Mouse (Mus musculus): ENCODE data around the gene Rtf1. TPM values are rescaled to one million over a fixed set of nuclear protein-coding genes. Genes with fewer than 3 reads are reported as not detected.
A peak's percentile ranks its signal among the peaks of the same experiment; 100 is the strongest.

Rtf1 gene
- polyA plus RNA-seq, 1 experiment from 2014 or later = 45.9 TPM

GRCm38 (mm10) chr2:119741581-119742411 is 66.9 kb downstream of the Rtf1 start, which contains the start of gene Itpka:
Gene Itpka (plus strand): TSS chr2:119742337.
- WGBS = under 1% methylated on average over 44 of the region's 53 CpGs
- Histone ChIP-seq H3K27ac (peak within 1 kb of the TSS; percentile 90), H3K27me3 (peaks cover 48% of the 10 kb centered on the region)

GRCm38 (mm10) chr2:119742461-119743175 is 67.8 kb downstream of the Rtf1 start:
- H3K27me3 ChIP-seq = peaks cover 42% of the 10 kb centered on the region
- under 1% methylated on average over 69 of the region's 70 CpGs for WGBS
- peak overlapping the region; percentile 71 for H3K4me3 ChIP-seq (replicated peaks)
- no peaks in the 10 kb centered on the region for H3K36me3 ChIP-seq
- H3K4me1 ChIP-seq = peaks cover 48% of the 10 kb centered on the region
- ATAC-seq (replicated peaks; ENCODE audit: low FRiP score) = peak; percentile 41
- H3K27ac ChIP-seq = no peak overlapping the region
- H3K4me2 ChIP-seq = peak overlapping the region; percentile 100
- no peaks in the 10 kb centered on the region for H3K9me3 ChIP-seq (replicated peaks)
- H3K9ac ChIP-seq = peak overlapping the region; percentile 65

More at GRCm38 (mm10) chr2:119741581-119742411, 66.9 kb downstream of the Rtf1 start, which contains the start of gene Itpka:
- Histone ChIP-seq H3K9ac (peak within 1 kb of the TSS; percentile 65), H3K4me2 (peak within 1 kb of the TSS; percentile 100), H3K9me3 (replicated peaks) (no peaks in the 10 kb centered on the region), H3K36me3 (no peaks in the 10 kb centered on the region), H3K4me3 (replicated peaks) (peak within 1 kb of the TSS; percentile 71), H3K4me1 (peaks cover 48% of the 10 kb centered on the region)
- peak; percentile 86 for ATAC-seq (replicated peaks; ENCODE audit: low FRiP score)

DNA sequence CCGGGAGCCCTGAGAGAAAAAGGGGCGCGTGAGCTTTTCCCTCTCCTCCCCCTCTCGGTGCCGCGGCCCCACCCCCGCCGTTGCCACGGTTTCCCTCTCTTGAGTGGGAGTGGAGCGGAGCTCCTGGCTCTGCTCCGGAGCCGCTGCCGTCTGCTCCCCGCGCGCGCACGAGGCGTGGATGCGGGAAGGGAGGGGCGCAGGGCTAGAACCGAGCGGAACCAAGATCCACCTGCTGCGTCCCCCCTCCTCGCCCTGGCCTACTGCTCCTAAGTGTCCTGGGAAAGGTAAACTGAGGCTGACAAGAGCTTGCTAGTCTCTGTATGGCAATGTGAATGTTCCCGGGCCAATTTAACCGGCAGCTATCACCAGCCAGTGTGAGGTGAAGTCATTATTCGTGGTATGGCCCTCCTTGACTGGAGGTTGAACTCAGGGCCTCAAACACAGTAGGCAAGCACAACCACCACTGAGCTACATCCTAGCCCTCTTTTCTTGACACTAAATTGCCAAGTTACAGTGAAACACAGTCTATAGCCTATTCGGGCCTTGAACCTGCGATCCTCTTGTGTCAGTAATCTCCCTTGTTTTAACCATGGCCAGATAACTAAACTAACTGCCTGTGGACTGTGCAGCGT is 68.4 kb downstream of the Rtf1 start:
- Histone ChIP-seq H3K9ac (peak overlapping the region; percentile 65; the same call in 1 of the 2 replicates), H3K27ac (no peak overlapping the region), H3K9me3 (replicated peaks) (no peaks in the 10 kb centered on the region), H3K4me2 (peak overlapping the region; percentile 100), H3K27me3 (peaks cover 49% of the 10 kb centered on the region), H3K4me1 (peaks cover 48% of the 10 kb centered on the region), H3K36me3 (no peaks in the 10 kb centered on the region), H3K4me3 (replicated peaks) (peak overlapping the region; percentile 71)
- 9% methylated on average over 31 of the region's 31 CpGs for WGBS
- no peak for ATAC-seq (replicated peaks; ENCODE audit: low FRiP score)

DNA sequence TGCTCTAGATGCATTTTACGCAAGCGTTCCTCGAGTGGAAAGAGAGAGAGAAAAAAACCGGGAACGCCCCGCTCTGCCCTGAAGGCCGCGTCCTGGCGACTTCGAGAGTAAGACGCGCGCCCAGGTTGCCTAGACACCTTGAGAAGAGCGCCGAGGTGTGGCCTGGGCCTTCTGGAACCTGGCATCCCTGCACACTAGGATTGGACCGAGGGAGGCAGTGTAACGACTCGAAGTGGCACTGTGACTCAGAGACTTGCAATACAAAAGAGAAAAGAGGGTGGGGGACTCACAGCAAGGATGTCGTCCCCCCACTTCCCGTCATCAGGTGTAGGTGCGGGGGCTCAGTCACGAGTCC is 68.9 kb downstream of the Rtf1 start:
- no peaks in the 10 kb centered on the region for H3K9me3 ChIP-seq (replicated peaks)
- peak overlapping the region; percentile 100 for H3K4me2 ChIP-seq
- H3K4me3 ChIP-seq (replicated peaks) = peak overlapping the region; percentile 71
- H3K27ac ChIP-seq = no peak overlapping the region
- H3K27me3 ChIP-seq = peaks cover 50% of the 10 kb centered on the region
- no peak for ATAC-seq (replicated peaks; ENCODE audit: low FRiP score)
- H3K4me1 ChIP-seq = peaks cover 48% of the 10 kb centered on the region
- H3K36me3 ChIP-seq = no peaks in the 10 kb centered on the region
- 8% methylated on average over 22 of the region's 22 CpGs for WGBS
- H3K9ac ChIP-seq = no peak overlapping the region

DNA sequence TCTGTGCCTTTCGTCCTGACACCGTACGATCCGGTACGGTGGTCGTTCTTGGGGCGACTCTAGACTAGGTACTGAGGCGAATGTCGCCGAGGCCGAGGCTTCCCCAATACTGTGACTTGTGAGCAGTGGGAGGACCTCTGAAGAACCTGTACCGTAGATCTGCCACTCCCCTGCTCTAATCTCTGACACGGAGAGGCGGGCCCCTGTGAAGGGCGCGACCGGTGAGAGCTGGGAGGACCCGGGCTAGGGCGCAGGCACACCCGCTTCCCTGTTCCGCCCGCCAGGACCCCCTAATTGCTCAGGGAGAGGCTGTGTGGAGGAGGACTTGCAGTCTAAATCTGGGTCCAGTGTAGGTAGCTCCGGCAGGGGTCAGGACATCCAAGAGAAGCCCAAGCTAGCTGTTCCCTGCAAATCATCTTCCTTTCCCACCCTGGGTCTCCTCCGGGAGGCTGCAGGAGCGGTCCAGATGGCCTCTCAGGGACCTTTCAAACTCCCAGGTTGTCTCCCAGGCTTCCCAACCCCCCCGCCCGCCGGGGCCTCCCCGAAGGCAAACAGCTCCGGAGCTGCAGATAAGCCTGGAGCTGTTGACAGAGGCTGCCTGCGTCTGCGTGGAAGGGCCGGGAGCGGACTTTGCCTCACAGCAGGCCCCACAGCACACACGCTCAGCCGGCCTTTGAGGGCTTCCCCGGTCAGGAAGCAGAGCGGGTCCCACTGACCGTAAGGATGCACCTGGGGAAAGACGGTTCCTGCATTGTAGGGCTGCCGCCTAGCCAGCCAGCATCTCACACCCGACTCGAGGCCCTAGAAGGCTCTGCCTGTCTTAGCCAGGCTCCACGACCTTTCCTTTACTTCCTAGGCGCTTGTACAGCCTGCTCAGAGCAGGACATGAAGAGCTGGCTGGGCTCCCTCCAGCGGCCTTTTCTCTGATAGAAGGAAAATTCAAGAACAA is 69.6 kb downstream of the Rtf1 start:
- WGBS = 3% methylated on average over 46 of the region's 46 CpGs
- Histone ChIP-seq H3K4me3 (replicated peaks) (peak overlapping the region; percentile 71), H3K4me2 (peak overlapping the region; percentile 100), H3K4me1 (peaks cover 48% of the 10 kb centered on the region), H3K27ac (no peak overlapping the region), H3K9me3 (replicated peaks) (no peaks in the 10 kb centered on the region), H3K9ac (no peak overlapping the region), H3K36me3 (no peaks in the 10 kb centered on the region), H3K27me3 (peaks cover 56% of the 10 kb centered on the region)
- ATAC-seq (replicated peaks; ENCODE audit: low FRiP score) = 0 out of 2 replicates have a peak, but pooled peaks have one; percentile 9

- Histone ChIP-seq H3K9ac (no peak overlapping the region), H3K4me3 (replicated peaks) (no peak overlapping the region), H3K27ac (no peak overlapping the region), H3K4me2 (no peak overlapping the region), H3K9me3 (replicated peaks) (no peaks in the 10 kb centered on the region), H3K27me3 (peaks cover 64% of the 10 kb centered on the region), H3K36me3 (no peaks in the 10 kb centered on the region), H3K4me1 (peaks cover 47% of the 10 kb centered on the region)
- ATAC-seq (replicated peaks; ENCODE audit: low FRiP score) = no peak
- 10% methylated on average over 1 of the region's 1 CpGs for WGBS
Measured at GRCm38 (mm10) chr2:119745281-119745680, 70.4 kb downstream of the Rtf1 start.

GRCm38 (mm10) chr2:119747554-119747953 is 72.7 kb downstream of the Rtf1 start:
- no peak for ATAC-seq (replicated peaks; ENCODE audit: low FRiP score)
- Histone ChIP-seq H3K9me3 (replicated peaks) (no peaks in the 10 kb centered on the region), H3K36me3 (no peaks in the 10 kb centered on the region), H3K4me1 (peaks cover 28% of the 10 kb centered on the region), H3K4me2 (no peak overlapping the region), H3K27me3 (peaks cover 81% of the 10 kb centered on the region), H3K9ac (no peak overlapping the region), H3K4me3 (replicated peaks) (no peak overlapping the region), H3K27ac (no peak overlapping the region)
- 57% methylated on average over 7 of the region's 7 CpGs for WGBS

DNA sequence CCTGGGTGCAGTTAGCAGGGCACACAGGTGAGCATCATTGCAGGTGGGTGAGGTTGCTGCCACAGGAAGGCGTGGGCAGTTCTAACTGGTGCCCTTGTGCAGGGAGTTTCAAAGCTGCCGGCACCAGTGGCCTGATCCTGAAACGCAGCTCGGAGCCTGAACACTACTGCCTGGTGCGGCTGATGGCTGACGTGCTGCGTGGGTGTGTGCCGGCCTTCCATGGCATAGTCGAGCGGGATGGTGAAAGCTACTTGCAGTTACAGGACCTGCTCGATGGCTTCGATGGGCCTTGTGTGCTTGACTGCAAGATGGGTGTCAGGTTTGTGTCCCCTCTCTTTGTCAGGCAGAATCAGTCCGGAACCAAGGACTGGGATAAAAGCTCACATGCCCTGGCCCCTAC is 74.4 kb downstream of the Rtf1 start:
- Histone ChIP-seq H3K4me1 (peaks cover 11% of the 10 kb centered on the region), H3K4me2 (no peak overlapping the region), H3K9me3 (replicated peaks) (no peaks in the 10 kb centered on the region), H3K27me3 (peaks cover 79% of the 10 kb centered on the region), H3K36me3 (no peaks in the 10 kb centered on the region), H3K9ac (no peak overlapping the region), H3K27ac (no peak overlapping the region), H3K4me3 (replicated peaks) (no peak overlapping the region)
- WGBS = 72% methylated on average over 13 of the region's 13 CpGs
- ATAC-seq (replicated peaks; ENCODE audit: low FRiP score) = no peak

DNA sequence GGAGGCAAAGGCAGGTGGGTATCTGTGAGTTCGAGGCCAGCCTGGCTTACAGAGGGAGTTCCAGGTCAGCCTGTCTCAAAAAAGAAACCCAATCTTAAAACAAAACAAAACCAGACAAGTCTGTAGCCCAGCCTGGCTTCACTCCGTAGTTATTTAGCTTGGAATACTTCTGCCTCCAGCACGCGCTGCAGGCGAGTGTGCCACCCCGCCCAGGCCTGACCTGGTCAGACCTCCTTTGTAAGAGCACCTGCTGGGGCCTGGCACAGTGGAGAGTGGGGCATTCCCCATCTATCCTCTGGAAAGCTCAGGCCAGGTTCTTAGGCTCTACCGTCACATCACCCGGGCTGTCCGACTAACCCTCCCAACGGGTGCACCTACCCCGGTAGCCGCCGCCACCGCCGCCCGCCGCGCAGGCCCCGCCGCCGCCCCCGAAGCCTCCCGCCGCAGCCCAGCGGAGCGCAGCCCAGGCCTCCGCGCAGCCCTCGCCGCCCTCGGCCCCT is 82.8 kb downstream of the Rtf1 start:
- 3% methylated on average over 31 of the region's 31 CpGs for WGBS
- peaks cover 89% of the 10 kb centered on the region for H3K27me3 ChIP-seq

DNA sequence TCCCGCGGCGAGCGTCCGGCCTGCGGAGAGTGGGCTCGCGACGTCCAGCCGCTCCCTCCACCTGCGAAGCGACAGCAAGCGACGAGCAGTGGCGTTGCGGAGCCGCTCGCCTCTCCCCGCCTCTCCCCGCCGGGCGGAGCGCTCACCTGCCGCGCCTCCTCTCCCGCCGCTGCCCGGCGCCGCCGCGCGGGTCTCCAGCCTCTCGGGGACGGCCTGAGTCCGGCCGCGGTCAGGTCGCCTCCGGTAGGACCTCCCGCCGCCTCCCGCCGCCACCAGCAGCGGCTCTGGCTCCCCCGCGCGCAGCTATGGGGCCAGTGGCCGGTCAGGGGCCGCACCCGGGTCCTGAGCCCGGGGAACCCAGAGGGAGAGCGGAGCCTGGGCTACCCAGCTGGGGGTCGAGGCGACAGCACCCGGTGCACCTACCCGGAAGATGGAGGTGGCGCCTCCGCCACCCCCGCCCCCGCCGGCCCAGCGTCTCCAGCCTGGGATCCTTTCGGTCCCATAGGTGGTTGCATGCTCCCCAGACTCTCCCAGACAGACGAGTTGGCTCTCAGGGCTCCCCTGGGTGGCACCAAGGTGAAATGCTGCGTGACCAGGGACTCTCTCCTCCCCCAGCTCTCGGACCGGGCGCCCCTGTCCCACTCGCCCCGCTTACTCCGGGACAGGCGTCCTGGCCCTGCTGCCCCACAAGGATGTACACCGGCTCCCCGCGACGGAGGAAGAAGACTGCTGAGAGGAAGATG is 83.4 kb downstream of the Rtf1 start:
- Histone ChIP-seq H3K27ac (no peak overlapping the region), H3K27me3 (peaks cover 84% of the 10 kb centered on the region), H3K4me3 (replicated peaks) (peak overlapping the region; percentile 62), H3K9me3 (replicated peaks) (no peaks in the 10 kb centered on the region), H3K36me3 (peaks cover under 1% of the 10 kb centered on the region; the same call in 1 of the 2 replicates), H3K4me2 (peak overlapping the region; percentile 98), H3K9ac (peak overlapping the region; percentile 51), H3K4me1 (peaks cover 21% of the 10 kb centered on the region)
- under 1% methylated on average over 75 of the region's 77 CpGs for WGBS
- peak; percentile 62 for ATAC-seq (replicated peaks; ENCODE audit: low FRiP score)

More for the DNA sequence above, 82.8 kb downstream of the Rtf1 start:
- Histone ChIP-seq H3K9ac (peak overlapping the region; percentile 51), H3K36me3 (no peaks in the 10 kb centered on the region), H3K27ac (no peak overlapping the region), H3K4me3 (replicated peaks) (peak overlapping the region; percentile 62), H3K4me1 (peaks cover 21% of the 10 kb centered on the region), H3K4me2 (peak overlapping the region; percentile 98), H3K9me3 (replicated peaks) (no peaks in the 10 kb centered on the region)
- peak; percentile 73 for ATAC-seq (replicated peaks; ENCODE audit: low FRiP score)
